Mouse (Mus musculus): Measurements from ENCODE around the gene Pidd1. TPM values are rescaled to one million over a fixed set of nuclear protein-coding genes. Genes with fewer than 3 reads are reported as not detected.
A peak's percentile ranks its signal among the peaks of the same experiment; 100 is the strongest.

Gene Pidd1
- polyA plus RNA-seq, 1 experiment: 4.8 TPM

DNA sequence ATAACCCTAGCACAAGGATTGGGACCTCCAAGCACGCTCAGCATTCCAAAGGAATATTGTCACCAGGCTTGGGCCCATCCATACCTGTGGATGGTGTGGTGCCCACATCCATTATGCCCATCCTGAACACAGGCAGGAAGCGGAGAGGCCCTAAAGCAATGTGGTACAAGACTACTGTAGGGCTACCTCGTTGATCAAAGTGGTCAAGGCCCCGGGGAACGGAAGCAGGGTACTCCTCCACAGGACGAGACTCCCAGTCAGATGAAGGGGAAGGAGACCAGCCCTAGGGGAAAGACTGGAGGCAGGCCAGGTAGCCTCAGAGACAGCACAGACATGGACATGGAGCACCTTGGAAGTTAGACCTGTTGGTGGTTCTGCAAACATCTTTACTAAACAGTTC lies 28.9 kb upstream of the Pidd1 start:
- DNase-seq (ENCODE audit: low spot score): no peak

DNA sequence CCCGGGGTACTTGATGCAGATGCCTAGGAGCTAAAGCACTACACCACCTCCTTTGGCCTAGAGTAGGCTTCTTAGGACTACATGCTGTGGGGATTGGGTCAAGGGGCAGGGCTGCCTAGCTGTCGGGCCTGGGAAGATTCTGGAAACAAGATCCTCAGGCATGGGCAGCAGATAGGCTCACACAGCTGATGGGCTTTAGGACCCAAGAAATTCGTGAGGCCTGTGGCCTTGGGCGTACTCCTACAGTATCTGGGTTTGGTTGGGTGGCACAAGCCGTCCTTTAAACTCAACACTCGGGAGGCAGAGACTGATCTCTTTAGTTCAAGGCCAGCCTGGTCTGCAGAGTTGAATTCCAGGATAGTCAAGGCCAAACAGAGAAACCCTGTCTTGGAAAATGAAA lies 28.4 kb upstream of the Pidd1 start:
- no peak for DNase-seq (ENCODE audit: low spot score)

DNA sequence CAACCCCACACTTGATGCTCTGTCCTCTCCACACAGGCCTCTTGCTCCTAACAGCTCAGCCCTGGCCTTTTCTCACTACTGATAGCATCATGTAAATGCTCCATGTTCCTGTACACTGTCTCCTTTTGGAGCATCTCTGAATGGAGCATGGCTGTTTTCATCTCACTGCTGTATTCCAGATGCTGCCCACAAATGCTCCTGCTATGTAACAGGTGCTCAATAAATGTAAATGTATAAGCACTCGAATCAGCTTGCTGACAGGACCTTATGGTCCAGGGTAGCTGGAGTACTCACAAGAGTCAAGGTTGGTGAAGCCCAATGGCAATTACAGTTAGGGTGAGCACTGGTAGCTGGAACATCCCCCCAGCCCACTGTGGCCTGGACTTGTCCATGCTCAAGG lies 27.4 kb upstream of the Pidd1 start:
- DNase-seq (ENCODE audit: low spot score): no peak

DNA sequence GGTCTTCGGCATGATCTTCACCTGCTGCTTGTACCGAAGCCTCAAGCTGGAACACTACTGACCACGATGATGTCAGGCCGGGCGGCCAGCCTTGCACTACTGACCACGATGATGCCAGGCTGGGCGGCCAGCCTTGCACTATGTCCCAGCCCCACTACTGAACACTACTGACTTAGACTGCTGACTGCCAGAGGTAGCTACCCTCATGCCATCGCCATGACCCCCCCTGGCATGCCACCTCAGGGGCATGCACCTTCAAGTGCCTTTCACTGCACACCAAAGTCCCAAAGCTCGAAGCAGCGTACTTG lies 26.8 kb upstream of the Pidd1 start:
- no peak for DNase-seq (ENCODE audit: low spot score)

DNA sequence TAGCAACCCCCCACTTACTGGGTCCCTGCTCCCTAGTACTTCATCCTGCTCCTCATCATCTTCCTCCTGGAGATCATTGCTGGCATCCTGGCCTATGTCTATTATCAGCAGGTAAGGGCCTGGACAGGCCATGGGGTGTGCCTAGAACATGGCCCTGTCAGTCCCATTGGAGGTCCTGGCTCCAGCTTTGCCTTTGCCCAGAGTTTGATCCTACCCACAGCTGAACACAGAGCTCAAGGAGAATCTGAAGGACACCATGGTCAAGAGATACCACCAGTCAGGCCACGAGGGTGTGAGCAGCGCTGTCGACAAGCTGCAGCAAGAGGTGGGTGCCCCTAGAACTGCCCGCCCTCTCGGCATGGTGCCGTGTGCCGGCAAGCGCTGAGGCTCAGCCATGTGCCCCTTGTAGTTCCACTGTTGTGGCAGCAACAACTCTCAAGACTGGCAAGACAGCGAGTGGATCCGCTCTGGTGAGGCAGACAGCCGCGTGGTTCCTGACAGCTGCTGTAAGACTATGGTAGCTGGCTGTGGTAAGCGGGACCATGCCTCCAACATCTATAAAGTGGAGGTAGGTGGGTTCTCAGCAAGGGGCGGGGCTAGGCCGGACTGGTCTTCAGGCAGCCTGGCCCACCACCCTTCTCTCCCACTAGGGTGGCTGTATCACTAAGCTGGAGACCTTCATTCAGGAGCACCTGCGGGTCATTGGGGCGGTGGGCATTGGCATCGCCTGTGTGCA lies 26.2 kb upstream of the Pidd1 start:
- DNase-seq (ENCODE audit: low spot score): no peak

DNA sequence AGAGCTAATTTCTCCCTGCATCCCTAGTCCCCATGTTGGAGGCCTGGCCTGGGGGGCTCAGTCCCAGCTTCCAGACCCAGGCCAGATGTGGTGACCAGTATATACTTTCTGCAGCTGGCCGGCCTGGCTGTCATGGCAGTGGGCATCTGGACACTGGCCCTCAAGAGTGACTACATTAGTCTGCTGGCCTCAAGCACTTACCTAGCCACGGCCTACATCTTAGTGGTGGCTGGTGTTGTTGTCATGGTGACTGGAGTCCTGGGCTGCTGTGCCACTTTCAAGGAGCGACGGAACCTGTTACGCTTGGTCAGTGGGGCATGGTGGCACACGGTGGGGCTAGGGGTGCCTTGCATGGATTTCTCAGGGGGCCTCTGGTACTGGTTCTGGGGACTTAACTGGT lies 25.5 kb upstream of the Pidd1 start:
- no peak for DNase-seq (ENCODE audit: low spot score)

DNA sequence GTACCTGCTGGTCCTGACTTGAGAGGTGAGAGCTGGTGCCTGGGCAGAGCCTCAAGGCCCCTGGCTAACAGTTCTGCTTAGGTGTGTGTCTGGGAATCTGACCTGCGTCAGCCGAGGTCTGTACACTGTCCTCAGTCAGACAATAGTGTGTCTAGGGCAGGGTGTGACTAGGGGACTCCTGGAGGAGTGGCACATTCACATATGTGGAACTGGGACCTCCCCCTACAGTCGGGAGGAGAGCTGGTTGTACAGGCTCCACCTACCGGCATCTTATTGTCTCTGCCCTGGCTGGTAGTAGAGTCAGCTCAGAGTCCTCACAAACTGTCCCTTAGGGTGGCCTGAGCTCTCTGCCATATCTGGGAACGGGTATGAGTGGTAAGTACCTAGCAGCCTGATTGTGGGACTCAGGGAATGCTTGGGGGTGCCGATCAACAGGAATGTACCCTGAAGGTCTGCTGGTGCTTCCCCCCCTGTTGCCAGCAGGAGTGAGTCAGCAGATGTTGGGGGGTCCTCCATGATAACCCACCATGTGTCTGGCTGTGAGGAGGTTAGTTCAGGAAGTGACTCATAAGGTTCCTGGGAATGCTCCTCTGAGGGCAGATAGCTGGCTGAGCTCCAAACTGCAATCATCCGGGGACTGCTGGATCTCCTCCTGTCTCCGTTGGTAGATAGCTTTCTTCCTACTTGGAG lies 24.8 kb upstream of the Pidd1 start:
- peak; percentile 38 for DNase-seq (ENCODE audit: low spot score)

DNA sequence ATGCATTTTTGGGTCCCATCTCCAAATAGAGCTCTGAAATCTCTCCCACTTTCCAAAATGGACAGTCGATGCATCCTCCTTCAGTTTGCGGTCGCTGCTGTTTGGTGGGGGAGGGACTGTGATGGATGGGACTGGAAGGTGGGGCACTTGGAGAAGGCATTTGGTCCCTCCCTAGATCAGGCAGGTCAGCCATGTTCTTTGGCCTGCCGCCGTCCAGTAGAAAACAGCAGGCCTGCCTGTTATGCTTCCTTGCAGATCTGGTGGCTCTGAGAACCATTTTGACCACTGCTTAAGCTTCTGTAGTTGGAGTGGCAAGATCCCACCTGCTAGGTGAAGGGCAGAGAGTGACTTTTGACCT lies 24.3 kb upstream of the Pidd1 start:
- DNase-seq (ENCODE audit: low spot score): no peak

DNA sequence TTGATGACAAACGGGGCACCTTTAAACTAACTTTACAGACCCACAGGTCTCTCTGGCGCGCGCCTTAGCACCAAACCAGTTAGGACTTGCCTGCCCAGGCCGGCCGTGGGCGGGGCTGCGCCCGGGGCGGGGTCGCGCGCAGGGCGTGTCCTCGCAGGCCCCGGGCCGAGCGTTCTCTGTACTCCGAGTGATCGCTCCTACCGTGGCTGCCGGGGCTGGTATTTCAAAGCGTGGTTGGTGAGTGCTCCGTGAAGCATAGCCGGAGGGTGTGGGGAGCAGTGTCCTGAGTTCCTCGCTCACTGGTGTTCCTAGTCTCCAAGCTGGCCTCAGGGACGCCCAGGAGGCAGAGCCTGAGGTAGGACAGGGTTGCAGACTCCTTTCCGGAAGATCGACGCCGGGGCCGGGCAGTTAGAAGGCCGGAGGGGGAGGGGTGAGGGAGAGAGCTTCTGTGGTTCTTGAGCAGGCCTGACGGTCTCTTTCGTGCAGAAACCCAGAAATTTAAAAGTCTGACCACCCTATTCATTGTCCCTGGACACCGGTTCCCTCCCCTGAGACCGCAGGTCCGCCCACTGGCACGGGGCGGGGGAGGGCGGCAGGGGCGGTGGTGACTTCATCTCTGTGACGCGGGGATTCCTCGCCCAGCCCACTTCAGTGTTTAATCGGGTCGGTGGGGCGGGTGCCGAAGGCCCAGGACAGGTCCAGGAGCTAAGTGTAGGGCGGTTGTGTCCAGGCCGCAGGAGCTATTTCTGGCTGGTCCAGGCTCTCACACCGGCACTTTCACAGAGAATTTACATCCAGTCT lies 23.6 kb upstream of the Pidd1 start, which contains the start of gene Cd151:
TSS of gene Cd151 (plus strand) at position 163 of the 801 bp plus-strand sequence.
- peak; percentile 88 for DNase-seq (ENCODE audit: low spot score)

DNA sequence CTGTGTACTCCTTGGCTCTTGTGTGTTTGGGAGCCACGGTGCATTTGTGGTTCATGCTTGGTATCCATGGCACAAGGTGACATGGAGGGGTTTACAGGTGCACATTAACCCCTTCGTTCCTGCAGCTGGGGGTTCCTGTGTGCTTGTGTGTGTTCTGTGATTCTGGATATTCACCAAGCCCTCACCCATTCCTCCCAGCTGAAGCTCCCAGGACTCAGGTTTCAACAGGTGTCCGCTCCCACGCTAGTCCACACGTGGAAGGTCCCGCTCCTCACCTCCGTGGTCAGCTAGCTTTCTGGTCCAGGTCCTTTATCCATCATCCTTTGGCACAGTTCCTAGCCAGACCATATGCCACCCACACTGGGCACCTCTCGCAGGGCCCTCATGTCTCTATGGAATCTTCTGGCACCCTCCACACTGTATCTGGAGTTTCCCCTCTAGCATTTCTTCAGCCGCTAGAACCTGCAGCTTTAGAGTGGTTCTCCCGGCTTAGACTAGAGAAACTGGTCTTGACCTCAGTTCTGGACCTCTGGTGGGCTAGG lies 22.9 kb upstream of the Pidd1 start:
- DNase-seq (ENCODE audit: low spot score): no peak

DNA sequence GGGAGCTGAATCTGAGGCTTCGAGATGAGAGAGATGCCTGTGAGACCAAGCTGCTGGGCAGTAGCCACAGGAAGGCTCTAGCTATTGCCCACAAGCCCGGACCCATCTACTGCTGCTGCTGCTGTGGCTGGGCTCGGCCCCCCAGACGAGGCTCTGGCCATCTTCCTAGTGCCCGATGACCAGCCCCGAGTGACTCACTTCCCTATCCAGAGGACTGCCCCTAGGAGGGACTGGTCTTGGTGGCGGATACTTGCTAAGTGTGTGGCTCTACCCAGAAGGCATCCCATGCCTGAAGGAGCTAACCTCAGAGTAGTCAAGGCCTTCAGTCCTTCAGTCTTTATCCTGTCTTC lies 22.2 kb upstream of the Pidd1 start:
- no peak for DNase-seq (ENCODE audit: low spot score)

DNA sequence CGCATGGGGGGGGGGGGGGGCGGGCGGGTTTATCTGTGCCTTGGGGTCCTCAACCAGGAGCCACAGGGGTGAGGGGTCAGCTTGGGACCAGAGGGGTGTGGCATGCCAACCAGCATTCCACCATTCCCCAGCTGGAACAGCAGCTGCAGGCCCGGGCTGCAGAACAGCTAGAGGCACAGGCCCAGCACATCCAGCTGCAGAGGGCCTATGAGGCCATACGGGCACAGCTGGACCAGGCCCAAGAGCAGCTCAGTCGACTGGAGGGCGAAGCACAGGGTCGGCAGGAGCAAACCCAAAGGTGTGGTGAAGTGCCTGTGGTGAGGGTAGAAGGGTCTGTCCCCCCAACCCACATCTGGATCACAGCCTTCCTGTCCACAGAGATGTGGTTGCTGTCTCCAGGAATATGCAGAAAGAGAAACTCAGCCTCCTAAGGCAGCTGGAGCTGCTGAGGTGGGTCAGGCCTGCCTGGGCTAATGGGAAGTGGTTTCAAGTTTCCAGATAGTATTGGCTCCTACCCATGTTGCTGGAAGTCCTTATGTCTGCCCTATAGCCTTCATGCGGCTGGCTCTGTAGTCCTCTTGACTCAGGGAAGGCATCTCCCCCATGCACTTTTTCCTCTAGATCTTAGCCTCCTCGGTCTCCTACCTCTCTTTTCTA lies 21.7 kb upstream of the Pidd1 start:
- DNase-seq (ENCODE audit: low spot score): no peak

DNA sequence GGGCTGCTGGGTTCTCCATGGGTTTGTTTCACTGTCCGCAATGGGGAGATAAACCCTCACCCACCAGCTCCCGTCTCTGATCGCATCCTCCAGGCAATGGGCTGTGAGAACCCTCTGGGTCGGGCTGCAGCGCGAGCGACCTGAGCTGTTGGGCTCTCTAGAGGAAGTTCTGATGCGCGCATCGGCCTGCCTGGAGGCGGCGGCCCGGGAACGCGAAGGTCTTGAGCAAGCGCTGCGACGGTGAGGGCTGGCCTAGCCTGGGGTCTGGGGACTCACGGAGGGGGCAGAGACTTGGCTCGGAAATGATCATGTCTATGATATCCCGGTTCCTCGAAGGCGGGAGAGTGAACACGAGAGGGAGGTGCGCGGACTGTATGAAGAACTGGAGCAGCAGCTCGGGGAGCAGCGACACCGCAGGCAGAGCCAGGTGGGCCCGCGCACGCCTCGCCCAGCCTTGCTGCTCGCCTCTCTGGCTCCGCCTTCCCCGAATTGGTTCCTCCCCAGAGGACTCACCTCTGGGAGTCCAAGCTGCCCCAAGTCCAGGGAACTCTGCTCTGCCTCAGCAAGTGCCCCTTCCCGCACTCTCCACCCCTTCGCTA lies 20.9 kb upstream of the Pidd1 start:
- no peak for DNase-seq (ENCODE audit: low spot score)

DNA sequence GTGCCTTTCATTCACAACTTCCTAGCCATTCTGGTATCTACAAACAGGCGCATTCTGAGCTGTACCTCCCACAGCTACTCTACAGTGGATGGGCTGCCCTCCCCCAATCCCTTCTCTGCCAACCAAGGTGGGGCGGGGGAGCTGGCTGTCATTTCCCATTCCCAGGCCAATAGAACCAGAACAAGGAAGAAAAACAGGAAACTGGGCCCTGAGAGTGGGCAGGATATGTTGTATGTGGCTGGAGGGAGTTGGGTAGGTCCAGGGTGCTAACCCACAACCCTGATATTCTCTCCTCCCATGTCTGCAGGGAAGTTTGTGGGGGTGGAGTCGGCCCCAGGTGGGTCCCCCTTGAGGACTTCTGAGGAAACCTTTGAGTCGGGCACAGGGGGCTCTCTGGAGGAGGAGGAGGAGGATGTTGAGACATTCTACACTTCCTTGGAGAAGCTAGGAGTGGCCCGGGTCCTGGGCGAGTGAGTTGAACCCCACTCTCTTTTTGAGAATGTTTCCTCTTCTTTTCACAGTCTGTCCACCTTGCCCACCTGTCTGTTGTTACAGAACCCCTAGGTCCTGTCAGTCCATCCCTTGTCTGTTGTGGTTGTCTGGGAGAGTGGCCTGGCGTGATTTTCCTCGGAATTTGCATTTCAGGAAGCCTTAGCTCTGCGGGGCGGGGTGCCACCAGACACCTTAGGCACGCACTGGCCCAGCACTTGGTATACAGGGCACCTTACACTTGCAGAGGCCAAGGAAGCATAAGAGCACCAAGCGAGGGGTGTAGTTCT lies 20.2 kb upstream of the Pidd1 start:
- no peak for DNase-seq (ENCODE audit: low spot score)

DNA sequence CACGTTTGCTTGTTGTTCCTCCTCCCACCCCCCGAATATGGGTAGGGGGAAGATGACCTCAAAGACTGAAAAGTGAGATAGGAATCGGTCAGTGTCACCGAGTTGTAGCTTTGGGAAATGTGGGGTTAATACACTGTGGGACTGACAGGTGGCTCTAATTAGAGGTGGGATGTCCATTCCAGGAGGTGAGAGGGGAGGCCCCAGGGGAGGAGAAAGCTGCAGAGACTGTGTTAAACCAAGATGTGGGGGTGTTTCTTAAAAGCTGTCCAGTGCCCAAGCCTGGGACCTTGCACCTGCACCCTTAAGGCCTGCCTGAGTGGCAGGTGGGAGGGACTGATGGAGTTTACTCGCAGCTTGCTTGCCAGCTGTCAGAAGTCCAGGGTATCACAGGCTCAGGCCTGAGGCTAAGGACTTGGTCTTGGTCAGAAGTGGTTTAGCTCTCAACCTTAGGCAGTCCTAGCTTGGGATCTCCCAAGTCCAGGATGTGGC lies 18.6 kb upstream of the Pidd1 start:
- peak; percentile 26 for DNase-seq (ENCODE audit: low spot score)

DNA sequence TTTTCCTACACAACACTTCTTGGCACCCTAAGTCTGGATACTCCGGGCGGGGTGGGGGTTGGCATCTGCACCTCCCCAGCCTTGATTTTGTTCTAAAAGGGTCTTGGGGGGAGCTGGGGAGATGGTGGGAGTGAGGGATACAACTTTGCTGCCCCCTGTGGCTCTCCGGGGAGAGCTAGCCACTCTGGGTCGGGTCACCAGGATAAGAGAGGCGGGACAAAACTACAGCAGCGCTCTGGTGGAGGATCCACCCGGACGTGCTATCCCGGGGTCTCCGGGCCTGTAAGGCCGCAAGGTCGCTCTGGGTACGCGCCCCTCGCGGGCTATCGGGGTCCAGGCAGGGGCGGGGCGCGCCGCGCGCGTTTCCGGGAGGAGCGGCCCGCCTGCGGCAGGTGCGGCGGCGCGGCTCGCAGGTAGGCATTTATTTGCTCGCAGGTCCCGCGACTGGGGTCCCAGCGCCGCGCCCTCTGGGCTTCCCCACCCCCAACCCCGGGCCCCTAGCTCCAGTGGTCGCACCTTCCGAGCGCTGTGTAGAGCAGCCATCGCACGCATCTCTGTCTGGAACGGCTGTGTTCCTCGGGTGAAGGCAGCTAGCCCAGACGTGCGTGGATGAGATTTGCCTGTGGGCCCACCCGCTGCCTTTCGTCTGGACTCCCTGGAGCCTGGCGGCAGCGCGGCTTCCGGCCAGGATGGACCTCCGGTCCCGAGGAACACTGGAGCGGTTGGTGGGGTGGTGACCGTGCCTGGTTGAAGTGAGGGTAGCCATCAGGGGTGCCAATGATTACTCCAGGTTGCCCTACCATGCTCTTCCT lies 17.9 kb upstream of the Pidd1 start:
- DNase-seq (ENCODE audit: low spot score): peak; percentile 24

DNA sequence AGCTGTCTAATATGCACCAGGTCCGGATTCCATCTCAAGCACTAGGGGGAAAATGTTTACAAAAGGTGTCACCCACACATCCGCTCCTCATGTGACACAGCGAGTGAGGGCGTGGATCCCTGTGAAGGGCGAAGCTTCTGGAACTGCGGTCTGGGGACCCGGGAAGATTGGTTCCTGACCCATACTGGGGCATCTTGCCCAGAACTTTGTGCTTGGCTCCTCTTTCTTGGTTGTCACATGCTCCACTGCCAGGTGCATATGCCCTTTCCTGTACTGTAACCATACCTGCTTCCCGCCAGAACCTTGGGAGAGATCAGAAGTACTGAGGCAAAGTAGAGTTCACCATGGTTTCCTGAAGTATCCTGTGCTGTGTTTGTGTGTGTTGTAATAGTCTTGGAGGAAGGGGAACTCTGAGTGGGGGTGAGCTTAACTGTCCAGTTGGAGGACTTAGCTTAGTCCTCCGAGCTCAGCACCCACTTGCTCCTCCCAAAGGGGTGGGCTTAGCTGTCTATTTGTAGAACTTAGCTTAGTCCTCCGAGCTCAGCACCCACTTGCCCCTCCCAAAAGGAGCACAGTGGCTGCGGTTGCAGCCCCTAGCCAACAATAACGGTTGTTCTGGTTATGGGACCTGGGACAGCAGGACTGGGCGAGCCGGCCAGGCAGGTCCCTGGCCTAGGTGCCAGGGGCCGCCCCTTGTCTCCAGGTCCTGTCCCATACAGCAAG lies 16.7 kb upstream of the Pidd1 start, which contains the start of gene Cracr2b:
TSS of gene Cracr2b (plus strand) at position 704 of the 723 bp plus-strand sequence.
- no peak for DNase-seq (ENCODE audit: low spot score)

DNA sequence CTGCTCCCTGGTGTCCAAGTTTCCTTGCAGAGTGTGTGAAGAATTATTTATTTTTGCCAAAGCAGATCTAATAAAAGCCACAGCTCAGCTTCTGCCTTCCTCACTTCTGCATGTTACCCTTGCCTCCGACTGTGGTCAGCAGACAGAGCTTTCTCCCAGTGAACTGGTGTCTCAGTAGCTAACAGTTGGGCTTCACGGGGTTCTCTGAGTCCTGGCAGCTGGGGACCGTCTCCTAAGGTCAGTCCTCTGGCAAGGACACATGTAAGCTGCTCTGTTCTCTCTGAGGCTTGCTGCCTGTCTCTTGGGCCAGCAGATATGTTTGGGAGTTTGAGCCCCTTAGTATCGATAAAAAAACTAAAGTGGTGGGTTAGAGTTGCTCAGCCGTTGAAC lies 16.2 kb upstream of the Pidd1 start:
- no peak for DNase-seq (ENCODE audit: low spot score)

DNA sequence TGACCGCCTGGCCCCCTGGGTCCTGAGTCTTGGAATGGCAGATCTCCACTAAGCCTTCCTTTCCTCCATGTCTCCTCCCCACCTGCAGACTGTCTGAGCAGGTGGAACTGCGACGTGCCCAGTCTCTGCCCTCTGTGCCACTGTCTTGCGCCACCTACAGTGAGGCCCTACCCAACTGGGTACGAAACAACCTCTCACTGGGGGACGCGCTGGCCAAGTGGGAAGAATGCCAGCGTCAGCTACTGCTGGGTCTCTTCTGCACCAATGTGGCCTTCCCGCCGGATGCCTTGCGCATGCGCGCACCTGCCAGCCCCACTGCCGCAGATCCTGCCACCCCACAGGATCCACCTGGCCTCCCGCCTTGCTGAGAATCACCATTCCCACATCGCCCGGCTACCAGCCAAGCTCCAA lies 15.5 kb upstream of the Pidd1 start:
- no peak for DNase-seq (ENCODE audit: low spot score)

Data from urinary bladder, adult 2 months (tissue).